Mouse (Mus musculus) spleen, adult 2 months (tissue): ENCODE measurements at regions not wholly inside any gene's neighbourhood (a gene's known extent, or its start where the extent isn't known, plus 50 kb on each side); places are given as distances from the start of the nearest gene placed in this dataset.
A peak's percentile ranks its signal among the peaks of the same experiment; 100 is the strongest.
"Not testable (repeated sequence)": the region's sequence is repeated elsewhere in the genome, so short reads cannot be mapped to it uniquely, and the experiment has no call there.

ENCODE experiments used
- DNase-seq, 2 experiments: peaks; one replicate each; pipeline versions ENCODE4 v3.0.0 to v3.0.0-alpha.2; 2012 to 2021; ENCODE audit warnings: low spot score in 2 of 2, low read depth in 1 of 2
- H3K27ac ChIP-seq: fragments of 200-500 bp; 2 replicates; pipeline ENCODE4 v1.5.1; 2012; ENCODE audit warnings: low read length, inconsistent platforms; ENCODE audit not compliant: insufficient read depth
- H3K27me3 ChIP-seq: fragments of 200-500 bp; 2 replicates; pipeline ENCODE4 v1.6.1; 2012; ENCODE audit warnings: mild to moderate bottlenecking, moderate library complexity, low read length, inconsistent platforms; ENCODE audit not compliant: control insufficient read depth, insufficient read depth
- H3K36me3 ChIP-seq: fragments of 200-500 bp; 2 replicates; pipeline ENCODE4 v1.6.1; 2012; ENCODE audit warnings: mild to moderate bottlenecking, low read length, inconsistent platforms; ENCODE audit not compliant: control insufficient read depth, insufficient read depth
- H3K4me1 ChIP-seq: fragments of 200-500 bp; 2 replicates; pipeline ENCODE4 v1.6.1; 2011; ENCODE audit warnings: inconsistent platforms; ENCODE audit not compliant: control insufficient read depth, insufficient read depth, insufficient read length
- H3K4me3 ChIP-seq: fragments of 200-500 bp; 2 replicates; pipeline ENCODE4 v1.5.1; 2011; ENCODE audit warnings: mild to moderate bottlenecking, inconsistent platforms; ENCODE audit not compliant: insufficient read depth, insufficient read length; ENCODE audit errors: extremely low read depth
- CTCF ChIP-seq: fragments of 200-500 bp; IDR thresholded peaks from 2 replicates; pipeline ENCODE4 v1.5.1; 2011; ENCODE audit warnings: mild to moderate bottlenecking, inconsistent platforms; ENCODE audit not compliant: insufficient read depth, insufficient read length, insufficient replicate concordance; ENCODE audit errors: extremely low read depth
- POLR2A ChIP-seq: fragments of 200-500 bp; IDR thresholded peaks from 2 replicates; pipeline ENCODE4 v1.6.1; 2011; ENCODE audit warnings: low read depth, low read length, inconsistent platforms
- WGBS: fragments of 180-500 bp; shearing (Covaris S2); methylation state at CpG from one replicate; pipeline ENCODE4 v1.1.7; 2018; 5-methylcytosine and 5-hydroxymethylcytosine counted together

DNA sequence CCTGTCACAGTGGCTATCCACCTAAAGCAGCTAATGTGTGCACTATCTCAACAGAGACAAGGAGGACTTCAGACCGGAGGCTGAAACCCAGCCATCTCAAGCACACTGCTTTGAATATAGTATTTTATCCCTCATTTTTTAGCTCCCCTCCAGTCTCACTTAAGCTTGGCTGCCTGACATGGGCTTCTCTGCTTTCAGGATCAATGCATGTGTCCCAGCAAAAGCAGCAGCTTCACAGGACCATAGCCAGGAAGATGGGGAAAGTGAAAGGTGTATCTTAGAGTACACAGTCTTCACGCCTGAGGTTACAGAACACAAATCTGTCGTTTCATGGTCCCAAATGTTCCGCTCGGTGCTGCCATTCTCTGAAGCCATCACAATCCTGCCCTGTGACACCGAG, 176.7 kb upstream of the Klf14 start:
- H3K27ac ChIP-seq = no peak overlapping the region
- TF ChIP-seq POLR2A (no peak), CTCF (no peak)
- H3K4me3 ChIP-seq = no peak overlapping the region
- H3K27me3 ChIP-seq = no peaks in the 10 kb centered on the region
- 98% methylated on average over 6 of the region's 6 CpGs for WGBS
- H3K4me1 ChIP-seq = peaks cover 3% of the 10 kb centered on the region; the same call in 1 of the 2 replicates
- DNase-seq = no peak
- H3K36me3 ChIP-seq = peaks cover 16% of the 10 kb centered on the region

DNA sequence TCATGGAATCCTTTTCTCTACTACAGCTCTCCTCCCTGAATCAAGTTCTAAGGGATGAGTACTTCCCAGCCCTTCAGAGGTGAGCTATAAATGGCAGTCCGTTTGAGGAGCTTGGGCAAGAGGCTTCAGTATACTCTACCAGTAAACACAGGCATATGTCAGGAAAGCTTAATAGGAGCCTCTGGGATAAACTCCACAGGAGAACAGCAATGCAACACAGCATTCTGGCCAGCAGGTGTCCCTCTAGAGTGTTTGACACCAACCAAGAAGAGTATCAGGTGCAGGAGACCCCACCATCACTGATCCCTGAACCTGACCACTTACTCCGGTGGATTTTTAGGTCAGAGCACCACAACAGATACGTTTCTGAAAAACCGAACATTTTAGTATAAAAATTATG, 178.0 kb upstream of the Klf14 start:
- TF ChIP-seq CTCF (no peak), POLR2A (no peak)
- H3K4me1 ChIP-seq = peaks cover 3% of the 10 kb centered on the region; the same call in 1 of the 2 replicates
- peaks cover 16% of the 10 kb centered on the region for H3K36me3 ChIP-seq
- no peak overlapping the region for H3K27ac ChIP-seq
- no peaks in the 10 kb centered on the region for H3K27me3 ChIP-seq
- 83% methylated on average over 4 of the region's 4 CpGs for WGBS
- no peak overlapping the region for H3K4me3 ChIP-seq
- peak in 1 of 2 experiments; percentile 16 for DNase-seq

DNA sequence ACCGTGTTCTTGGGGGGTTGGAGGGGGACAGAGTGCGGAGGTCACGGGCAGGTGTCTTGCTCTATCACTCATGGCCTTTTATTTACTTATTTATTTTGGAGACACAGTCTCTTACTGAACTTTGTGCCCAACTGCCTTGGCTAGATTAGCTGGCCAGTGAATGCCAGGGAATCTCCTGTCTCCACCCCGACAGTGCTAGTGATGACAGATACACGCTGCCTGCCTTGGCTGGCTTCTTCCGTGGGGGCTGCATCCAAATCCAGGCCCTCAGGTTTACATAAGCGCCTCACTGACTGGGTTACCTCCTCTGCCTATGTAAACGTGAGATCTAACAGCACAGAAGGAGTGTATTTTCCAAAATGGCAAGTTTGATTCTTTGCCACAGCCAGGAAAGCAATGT, 178.5 kb upstream of the Klf14 start:
- H3K27me3 ChIP-seq = no peaks in the 10 kb centered on the region

DNA sequence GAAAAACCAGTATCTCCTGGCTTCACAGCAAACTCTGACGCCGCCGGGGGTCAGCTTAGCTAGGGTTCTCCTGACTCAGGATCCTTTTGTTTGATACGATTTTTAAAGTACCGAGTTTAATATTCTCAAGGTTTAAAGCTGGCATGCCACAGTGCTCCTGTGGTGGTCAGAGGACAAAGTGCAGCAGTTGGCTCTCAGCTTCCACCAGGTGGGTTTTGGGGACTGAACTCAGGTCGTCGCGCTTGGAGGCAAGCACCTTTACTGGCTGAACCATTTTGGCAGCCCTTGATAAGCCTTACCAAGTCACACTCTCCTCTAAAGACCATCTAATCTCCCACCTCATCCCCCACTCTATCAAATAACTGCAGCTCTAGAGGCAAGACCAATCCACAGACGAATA, 181.1 kb upstream of the Klf14 start:
- H3K27me3 ChIP-seq = no peaks in the 10 kb centered on the region
- peaks cover 16% of the 10 kb centered on the region for H3K36me3 ChIP-seq
- H3K4me1 ChIP-seq = no peaks in the 10 kb centered on the region
- DNase-seq = no peak
- 92% methylated on average over 9 of the region's 9 CpGs for WGBS
- TF ChIP-seq CTCF = no peak
- TF ChIP-seq POLR2A = no peak
- no peak overlapping the region for H3K27ac ChIP-seq
- no peak overlapping the region for H3K4me3 ChIP-seq

More for the DNA sequence above, 178.5 kb upstream of the Klf14 start:
- Histone ChIP-seq H3K4me3 (no peak overlapping the region), H3K4me1 (peaks cover 3% of the 10 kb centered on the region; the same call in 1 of the 2 replicates), H3K27ac (no peak overlapping the region), H3K36me3 (peaks cover 16% of the 10 kb centered on the region)
- DNase-seq = no peak
- no peak for TF ChIP-seq POLR2A
- no peak for TF ChIP-seq CTCF
- 88% methylated on average over 8 of the region's 8 CpGs for WGBS

DNA sequence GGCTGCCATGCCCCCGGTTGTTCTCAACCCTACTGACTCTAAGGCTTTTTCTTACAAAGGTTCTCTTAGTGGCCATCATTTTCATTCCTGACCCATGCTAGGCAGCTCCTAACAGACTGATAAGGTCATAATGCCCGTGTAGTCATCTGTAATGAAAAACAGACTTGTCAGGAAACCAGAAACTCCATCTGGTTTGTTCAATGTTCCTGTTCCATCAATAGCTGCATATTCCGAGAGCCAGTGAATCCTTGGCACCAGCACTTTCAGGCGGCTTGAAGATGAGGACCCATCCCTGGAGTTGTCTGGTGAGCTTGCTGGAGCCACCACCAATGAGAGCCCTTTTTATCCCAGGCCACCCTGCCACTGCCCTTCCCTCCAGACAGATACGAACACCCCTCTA, 181.7 kb upstream of the Klf14 start:
- TF ChIP-seq POLR2A = no peak
- TF ChIP-seq CTCF = no peak

DNA sequence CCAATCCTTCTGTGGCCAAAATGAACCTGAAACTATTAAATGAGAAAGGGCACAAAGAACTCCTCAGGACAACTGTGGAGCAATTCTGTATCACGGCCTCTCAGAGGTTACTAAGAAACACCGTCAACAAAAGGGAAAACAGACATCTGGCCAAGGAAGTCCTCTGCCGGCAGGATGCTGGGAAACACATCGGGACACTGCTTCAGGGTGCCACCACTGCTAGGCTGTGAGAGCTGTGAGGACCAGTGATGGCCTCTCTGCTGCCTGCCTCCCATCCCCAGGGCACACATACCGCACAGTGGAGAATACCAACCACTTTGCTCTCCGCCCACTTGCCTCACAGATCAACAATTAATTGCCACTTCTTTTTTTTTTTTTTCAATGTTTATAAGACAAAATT, 182.6 kb upstream of the Klf14 start:
- peaks cover 17% of the 10 kb centered on the region for H3K36me3 ChIP-seq

More for the DNA sequence above, 181.7 kb upstream of the Klf14 start:
- H3K27ac ChIP-seq = no peak overlapping the region
- DNase-seq = no peak
- no peaks in the 10 kb centered on the region for H3K27me3 ChIP-seq
- peaks cover 16% of the 10 kb centered on the region for H3K36me3 ChIP-seq
- no peaks in the 10 kb centered on the region for H3K4me1 ChIP-seq
- no peak overlapping the region for H3K4me3 ChIP-seq
- 88% methylated on average over 5 of the region's 5 CpGs for WGBS

DNA sequence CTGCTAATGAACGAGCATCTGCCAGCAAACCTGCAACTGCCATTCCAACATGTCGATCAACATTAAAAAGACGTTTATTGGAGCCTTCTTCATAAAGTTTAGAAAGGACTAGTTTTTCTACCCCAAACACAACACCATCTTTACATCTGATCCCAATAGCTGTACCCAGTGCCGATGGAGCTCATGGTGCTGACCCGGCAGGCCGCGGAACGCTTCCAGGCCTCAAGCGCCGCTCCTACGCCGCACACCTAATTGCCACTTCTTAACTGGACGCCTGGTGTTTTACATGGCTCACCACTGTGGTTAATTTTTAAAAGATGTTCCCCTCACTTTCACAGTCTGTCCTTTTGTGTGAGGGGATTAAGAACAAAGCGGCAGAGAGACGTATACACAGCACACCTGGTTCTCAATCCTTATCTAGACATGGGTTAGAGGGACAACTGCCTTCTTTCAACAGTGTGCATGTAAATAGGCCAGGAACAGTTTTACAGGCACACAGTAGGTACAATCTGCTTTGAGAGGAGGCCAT, 183.7 kb upstream of the Klf14 start:
- not testable (repeated sequence) for H3K4me3 ChIP-seq, H3K27me3 ChIP-seq, H3K4me1 ChIP-seq, DNase-seq, H3K27ac ChIP-seq
- peaks cover 18% of the 10 kb centered on the region for H3K36me3 ChIP-seq
- WGBS = 97% methylated on average over 15 of the region's 15 CpGs

More for the DNA sequence above, 182.6 kb upstream of the Klf14 start:
- no peak for TF ChIP-seq POLR2A
- TF ChIP-seq CTCF = no peak
- H3K4me1 ChIP-seq = no peaks in the 10 kb centered on the region
- no peak for DNase-seq
- no peak overlapping the region for H3K4me3 ChIP-seq
- 83% methylated on average over 6 of the region's 6 CpGs for WGBS
- H3K27ac ChIP-seq = no peak overlapping the region
- no peaks in the 10 kb centered on the region for H3K27me3 ChIP-seq
